Mouse (Mus musculus) large intestine, adult 2 months (tissue): Measurements from ENCODE around the gene Myocd. TPM values are rescaled to one million over a fixed set of nuclear protein-coding genes. Genes with fewer than 3 reads are reported as not detected.

Source experiments
- DNase-seq: peaks from one replicate; pipeline ENCODE4 v3.0.0-alpha.2; 2012; ENCODE audit warnings: low read depth, low spot score
- WGBS: fragments of 180-500 bp; shearing (Covaris S2); methylation state at CpG from one replicate; pipeline ENCODE4 v1.1.7; 2018; 5-methylcytosine and 5-hydroxymethylcytosine counted together
- polyA plus RNA-seq: library from polyadenylated mRNA; depleted of rRNA; stranded (reverse); fragments of >200 nt; gene quantifications from 2 replicates; pipeline ENCODE4 v1.2.3, GENCODE M21; 2012

The Myocd gene
- polyA plus RNA-seq, 1 experiment, result 1.8 TPM

DNA sequence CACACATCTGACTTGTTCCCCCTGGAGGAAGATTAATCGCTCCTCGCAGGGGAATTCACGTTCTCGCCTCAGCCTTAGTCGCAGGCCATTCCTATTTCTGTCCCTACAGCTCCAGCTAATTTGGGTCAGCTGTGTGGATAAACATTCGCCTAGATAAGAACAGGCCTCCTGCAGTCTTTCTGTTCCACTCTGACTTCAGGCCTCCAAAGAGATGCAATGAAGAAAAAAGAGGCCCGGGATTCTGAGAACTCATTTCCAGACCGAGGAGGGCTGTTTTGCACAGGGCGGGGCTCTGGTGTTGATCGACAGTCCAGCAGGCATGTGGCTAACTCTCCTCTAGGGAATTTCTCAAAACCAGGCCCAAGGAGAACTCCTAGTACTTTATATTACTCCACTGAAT, 43.0 kb downstream of the Myocd start:
- WGBS, result 48% methylated on average over 10 of the region's 10 CpGs
- DNase-seq, result no peak

DNA sequence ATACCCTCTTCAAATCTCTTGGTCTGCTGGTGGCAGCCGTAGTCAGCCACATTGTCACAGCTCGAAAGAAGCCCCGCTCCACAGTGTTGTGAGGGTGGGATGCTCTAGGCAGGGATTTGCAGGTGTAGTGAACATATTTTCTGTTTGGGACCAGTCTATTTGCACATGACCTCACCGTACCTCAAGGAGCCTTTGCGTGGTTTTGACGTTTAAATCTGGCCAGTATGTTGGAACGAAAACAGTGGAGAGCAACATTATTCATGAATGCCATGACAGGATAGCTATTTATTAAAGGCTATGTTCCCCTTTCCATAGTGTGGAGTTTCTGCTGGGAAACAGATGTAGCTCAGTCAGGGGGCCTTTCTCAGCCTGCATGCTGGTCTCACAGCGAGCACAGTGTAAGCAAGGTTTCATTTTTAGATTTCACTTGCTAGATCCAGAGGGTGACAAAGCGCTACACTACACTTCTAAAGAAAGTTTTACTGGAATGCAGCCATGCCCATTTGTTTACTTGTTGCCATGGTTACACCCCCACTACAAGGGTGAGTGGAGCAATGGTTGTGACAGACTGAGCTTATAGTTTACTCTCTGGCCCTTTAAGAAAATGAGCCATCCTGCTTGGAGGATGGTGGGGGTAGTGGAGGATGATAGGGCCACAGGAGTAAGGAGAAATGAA, 54.7 kb downstream of the Myocd start:
- DNase-seq, result no peak
- WGBS, result 60% methylated on average over 9 of the region's 9 CpGs

DNA sequence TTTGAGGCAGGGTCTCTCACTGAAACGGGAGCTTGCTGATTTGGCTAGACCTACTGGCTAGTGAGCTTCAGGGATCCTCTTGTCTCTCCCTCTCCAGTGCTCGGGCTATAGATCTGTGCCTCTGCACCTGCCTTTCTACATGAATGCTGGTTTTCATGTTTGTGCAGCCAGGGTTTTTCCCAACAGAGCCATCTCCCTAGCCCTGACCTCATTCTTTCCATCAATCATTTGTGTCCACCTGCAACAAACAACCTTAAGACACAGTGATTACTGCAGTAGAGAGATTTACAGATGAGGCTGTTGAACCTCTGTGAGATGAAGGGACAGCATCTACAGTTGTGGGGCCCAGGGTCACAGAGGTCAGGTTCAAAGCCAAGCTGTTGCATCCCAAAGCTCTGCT, 56.0 kb downstream of the Myocd start:
- DNase-seq, result no peak
- 86% methylated on average over 2 of the region's 2 CpGs for WGBS

DNA sequence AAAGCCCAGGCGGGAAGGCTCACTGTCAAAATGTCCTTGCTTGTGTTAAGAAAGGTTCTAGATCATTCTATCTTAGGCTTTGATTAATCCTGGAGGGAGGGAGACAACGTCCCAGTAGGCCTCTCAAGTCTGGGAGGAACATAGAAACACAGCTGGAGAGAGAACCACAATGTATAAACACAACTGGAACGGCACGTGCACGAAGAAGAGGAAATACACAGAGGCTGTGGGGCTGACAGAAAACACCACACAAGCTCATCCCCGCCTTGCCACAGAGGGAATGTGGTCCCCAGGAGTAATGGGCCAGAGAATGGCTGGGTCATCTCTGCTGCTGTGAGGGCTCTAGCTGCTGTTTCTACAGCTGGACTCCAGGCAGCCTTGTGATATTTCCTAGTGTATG, 58.1 kb downstream of the Myocd start:
- 55% methylated on average over 6 of the region's 6 CpGs for WGBS
- DNase-seq, result no peak

DNA sequence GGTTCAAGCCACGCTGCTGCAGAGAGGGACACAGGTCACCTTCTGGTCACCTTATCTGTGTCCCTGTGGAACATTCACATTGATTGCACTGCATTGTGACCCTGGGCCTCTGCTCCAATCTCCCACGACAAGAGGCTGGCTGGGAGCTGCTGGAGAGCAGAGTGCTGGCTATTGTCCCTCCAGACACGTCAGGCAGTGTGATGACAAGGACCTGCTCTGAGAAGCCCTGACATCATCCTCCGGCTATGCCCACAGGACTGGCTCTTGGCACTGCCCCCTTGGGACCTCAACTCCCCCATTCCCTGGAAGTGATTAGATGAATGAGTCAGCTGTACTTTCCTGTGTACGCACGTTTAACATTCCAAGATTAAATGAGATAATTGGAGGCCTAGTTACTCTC, 60.3 kb downstream of the Myocd start:
- WGBS, result 50% methylated on average over 6 of the region's 6 CpGs
- no peak for DNase-seq

DNA sequence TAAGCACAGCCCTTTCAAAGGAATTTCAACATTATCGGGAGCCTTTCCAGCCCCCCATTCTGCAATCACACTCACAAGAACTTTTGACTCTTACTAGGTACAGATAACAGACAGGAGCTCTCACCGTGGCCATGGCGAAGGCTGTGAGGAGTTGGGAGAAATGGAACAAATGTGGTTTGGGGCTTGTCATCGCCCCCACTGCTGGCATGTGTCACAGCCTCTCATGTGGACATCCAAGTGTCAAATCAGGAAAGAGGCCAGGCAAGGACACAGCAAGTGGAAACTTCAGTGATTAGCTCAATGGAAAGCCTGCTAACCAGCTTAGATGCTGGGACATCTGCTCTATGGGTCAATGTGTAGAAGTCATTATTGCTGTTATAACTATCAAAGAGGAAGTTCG, 64.5 kb downstream of the Myocd start:
- no peak for DNase-seq
- 81% methylated on average over 5 of the region's 5 CpGs for WGBS

DNA sequence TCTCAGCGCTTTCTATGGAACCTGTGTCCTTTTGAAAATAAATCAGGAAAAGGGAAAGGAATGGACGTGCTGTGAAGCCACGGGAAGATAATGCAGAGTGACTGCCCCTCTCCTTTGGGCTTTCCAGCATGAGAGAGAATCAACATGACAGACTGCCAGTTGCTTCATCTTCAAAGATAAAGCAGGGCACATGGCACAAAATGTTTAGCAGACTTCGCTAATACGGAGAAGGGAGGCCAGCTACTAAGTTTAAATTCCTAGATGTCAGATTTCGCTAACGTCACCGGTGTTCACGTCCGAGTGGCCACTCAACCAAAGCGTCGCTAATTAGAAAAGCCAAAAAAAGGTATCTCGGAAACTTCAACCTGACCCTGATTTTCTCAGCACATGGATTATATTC, 65.1 kb downstream of the Myocd start:
- WGBS, result 84% methylated on average over 13 of the region's 13 CpGs
- no peak for DNase-seq

DNA sequence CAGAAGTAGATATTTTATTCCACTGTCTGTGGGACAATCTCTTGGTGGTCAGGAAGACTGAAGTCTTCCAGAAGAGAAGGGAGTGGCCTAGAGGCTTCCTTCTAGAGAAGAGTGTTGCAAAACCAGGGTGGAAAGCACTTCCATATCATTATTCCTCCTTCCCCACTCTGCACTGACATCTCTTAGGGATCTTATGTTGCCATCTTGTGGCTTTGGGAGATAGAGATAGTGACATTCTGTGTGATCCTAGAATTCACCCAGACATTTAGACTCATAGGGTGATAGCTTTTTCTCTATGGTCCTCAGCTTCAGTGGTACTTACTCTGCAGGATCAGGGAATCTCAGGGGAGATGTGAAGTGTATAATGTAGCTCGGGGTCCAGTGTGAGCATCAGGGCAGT, 66.8 kb downstream of the Myocd start:
- WGBS, result 65% methylated on average over 1 of the region's 1 CpGs
- no peak for DNase-seq

DNA sequence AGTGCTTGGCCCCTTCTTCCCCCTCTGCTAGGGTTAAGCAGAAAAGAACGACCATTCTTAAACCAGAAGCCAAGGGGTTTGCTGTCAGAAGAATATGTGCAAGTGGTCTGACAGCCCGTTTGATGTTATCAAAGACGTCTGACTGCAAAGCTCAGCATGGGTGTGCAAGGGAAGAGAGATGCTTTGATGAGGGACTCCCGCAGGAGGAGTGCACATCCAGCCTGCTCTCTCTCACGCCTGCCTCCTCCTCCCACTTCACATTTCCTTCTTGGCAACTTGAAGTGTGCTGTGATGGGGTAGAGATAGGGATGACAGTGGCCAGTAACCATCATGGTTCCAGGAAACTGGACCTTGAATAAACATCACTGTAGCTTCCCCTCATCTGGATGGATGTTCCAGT, 67.6 kb downstream of the Myocd start:
- no peak for DNase-seq
- 59% methylated on average over 5 of the region's 5 CpGs for WGBS

DNA sequence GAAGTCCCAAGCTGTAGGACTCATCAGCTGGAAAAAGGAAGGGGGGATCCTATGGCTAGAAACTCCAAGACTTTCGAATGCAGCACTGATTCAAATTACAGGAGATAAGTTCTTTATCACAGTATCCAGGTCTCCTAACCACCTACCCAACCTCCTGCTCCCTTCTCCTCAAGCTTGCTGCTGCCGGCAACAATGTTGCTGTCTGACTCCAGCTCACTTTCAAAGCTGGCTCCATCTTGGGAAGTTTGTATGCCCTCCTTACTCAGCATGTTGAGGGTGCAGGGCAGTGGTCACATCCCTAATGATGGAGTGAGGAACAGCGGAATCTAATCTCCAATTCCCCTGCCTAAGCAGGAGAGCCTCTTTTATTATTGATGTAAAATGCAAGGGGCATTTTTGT, 71.8 kb downstream of the Myocd start:
- 77% methylated on average over 3 of the region's 3 CpGs for WGBS
- DNase-seq, result no peak

DNA sequence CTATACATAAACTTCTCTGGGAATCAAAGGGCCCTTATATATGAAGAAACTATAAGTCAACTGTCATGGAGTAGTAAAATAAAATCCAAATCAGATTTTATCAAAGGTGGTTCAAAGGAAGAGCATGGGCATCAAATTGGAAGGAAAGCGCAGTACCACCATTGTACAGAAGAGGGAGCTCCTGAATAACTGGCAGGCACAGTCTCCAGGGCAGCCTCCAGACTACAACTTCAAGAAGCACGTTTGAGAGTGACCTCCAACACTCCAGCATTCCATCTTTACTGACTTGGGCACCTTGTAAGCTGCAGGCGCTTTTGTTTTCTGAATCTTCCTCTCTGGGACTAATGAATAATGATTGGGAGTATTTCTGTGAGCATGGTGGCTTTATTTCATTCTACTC, 72.5 kb downstream of the Myocd start:
- DNase-seq, result peak; percentile 28
- WGBS, result 7% methylated on average over 3 of the region's 3 CpGs

DNA sequence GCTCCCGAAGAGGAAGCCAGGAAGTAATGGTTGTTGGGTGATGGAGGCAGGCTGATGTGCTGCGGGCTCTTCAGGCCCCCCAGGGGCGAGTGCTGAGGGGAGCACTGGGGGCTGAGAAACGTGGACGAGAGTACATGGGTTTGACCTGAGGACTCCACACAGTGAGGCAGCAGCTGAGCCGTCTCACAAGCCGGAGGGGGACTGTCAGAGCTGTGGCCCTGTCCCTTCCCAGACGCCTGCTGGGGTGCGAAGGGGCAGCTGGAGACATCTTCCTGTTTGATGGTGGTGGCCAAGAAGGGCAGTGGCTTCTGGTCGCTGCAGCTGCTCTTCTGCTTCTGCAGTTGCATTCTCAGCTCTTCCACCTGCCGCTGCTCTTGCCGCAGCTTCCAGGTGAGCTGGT, 82.8 kb downstream of the Myocd start:
- no peak for DNase-seq
- 75% methylated on average over 12 of the region's 12 CpGs for WGBS

DNA sequence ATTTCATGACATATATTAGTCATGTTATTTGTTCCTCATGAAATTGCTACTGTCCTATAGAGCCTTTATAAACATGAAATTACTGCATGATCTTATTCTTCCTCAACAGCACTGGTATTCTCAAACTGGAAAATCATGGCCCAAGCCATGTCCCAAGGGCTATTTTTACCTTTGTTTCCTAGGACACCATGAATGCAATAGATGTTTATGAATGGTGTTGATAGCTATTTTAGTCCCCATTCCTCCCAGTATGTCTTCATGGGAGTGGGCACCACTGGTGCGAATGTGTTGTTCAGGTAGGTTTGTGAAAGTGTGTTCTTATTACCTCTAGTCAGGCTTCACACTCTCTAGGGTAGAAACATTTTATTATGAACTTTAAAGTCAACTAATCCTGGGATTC, 84.7 kb downstream of the Myocd start:
- WGBS, result 91% methylated on average over 1 of the region's 1 CpGs
- no peak for DNase-seq

DNA sequence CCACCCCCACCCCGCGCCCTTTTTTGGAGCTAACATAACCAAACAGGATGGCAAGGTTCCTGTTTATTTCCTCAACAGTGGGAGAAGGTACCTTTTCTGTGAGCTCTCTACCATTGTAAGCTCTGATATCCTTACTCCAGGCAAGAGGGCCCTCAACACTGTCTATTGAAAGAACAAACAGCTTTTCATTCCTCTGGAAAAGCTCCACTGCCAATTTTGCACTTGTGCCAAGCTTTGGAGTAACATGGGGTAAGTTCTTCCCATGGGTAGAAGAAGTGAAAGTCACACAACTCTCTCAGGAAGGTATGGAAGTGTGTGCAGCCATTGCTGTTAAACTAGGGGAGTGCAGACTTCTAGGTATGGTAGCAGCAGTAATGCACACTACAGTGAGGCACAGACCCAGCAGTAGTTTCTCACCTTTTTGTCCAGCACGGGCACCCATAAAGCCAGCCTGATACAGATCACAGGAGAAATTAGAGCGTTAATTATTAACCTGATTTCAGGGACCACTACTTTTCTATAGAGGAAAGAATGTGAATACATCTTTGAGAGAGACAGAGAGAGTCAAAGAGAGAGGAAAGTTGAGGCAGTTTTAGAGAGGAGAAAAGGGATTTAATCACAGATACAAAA, 99.6 kb downstream of the Myocd start:
- DNase-seq, result no peak

DNA sequence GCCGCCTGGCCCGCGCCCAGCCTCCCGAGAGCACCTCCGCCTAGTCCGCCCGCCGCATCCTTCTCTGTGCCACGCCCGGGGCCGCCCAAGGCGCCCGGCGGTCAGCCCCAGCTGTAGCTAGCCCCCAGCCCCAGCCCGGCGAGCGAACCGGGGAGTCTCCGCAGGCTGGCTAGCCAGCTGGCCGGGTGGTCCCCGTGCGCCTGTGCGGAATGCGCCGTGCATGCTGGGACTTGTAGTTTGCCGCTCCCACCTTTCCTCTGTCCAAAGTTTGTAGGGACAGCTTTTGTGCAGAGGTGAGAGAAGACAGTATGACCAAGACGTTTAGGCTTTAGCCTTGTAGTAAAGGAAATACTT, 107.0 kb downstream of the Myocd start, which contains the start of gene Arhgap44:
Gene Arhgap44, minus strand, starts transcription at position 195 of the 354 bp plus-strand sequence.
- DNase-seq, result no peak
- 1% methylated on average over 27 of the region's 27 CpGs for WGBS

More for the DNA sequence above, 99.6 kb downstream of the Myocd start:
- 76% methylated on average over 4 of the region's 4 CpGs for whole genome bisulfite sequencing

DNA sequence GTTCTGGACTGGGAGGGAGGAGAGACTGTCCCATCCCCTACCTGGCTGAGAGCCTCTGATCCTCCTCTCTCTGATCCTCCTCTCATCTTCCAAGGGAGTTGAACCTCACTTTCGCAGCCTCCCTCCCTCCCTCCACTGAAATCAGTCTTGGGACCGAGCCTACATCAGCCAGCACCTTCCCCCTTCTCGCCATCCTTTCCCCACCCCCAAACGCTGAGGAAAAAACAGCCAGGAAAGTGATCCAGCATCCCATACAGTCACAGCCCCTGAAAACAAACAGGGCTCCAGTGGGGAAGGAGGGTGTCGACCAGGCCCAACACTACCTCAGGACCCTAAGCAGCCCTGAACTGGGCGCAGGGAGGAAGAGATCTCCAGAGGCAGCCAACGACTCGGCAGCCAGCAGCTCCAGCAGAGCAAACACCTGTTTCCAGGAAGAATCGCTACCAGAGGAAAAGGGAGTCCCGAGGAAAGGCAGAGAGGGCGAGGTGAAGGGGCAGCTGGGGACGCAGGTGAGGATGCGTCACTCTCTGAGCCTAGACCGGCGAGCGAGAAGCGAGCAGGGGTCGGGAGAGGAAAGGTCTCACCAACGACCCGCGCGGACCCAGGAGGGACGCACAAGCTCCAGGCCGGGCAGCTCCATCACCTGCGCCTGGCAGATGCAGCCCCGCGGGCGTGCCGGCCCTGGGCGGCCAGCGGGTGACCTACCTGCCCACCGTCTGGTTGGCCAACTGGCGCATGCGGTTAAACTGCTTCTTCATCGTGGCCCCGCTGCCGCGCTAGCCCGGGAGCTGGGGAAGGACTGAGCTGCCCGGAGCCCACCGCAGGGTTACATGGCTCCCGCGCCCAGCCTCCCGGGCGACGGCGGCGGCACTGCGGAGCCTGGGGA, 107.7 kb downstream of the Myocd start:
- no peak for DNase-seq
- WGBS, result 4% methylated on average over 49 of the region's 49 CpGs

DNA sequence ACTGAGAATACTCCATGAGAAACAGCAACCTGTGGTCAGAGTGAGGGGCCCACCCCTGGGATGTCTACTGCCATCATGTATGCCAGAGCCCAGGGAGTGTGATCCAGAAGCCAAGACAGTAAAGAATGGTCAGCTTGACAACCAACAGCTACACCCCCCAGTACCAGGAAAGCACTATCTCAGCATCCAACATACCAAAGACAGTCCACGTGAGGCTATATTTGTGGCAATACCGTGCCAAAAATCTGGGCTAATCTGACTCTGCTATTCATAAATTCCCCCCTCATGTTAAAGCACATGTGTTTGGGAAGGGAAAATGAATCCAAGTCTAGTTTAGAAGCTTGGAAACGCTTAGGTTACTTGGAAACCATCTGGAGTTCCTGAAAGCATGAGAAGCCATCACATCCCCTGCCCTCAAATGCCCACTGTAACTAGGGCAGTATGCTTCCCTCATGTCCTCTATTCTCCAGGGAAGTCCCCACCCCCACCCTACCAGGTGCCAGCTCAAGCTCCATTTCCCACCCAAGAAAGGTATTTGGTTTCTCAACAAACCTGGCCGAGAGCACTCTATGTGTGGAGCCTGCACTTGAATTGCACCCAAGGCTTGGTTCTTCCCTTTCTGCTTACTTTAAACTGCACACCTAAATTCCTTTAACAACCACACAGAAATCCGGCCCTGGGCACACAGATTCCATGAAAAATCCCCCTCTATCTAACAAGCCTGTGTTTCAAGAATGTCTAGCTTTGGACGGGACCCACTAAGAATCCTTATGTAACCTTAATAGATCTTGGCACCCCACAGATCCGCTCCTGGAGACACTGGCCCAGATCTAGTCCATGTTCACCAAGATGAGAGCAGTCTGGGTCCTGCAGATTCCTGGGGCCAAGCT, 108.6 kb downstream of the Myocd start:
- WGBS, result 44% methylated on average over 7 of the region's 7 CpGs
- no peak for DNase-seq

DNA sequence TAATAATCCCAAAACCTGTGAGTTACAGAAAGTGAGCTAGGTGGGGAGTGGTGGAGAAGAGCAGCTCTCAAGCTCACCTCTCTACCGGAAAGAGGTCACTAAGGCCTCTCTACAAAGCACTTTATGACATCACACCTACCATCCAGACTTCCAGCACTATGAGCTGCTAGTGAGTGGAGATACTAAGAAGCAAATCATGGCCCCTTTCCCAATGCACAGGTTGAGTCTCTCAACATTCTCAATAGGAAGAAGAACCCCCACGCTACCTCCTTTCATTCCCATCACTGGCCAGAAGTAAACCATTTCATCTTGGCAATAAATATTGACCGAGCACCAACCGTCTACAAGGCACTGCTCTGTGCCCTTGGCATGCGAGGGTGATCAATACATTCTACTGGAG, 110.0 kb downstream of the Myocd start, which contains the start of gene 1700086D15Rik:
Gene 1700086D15Rik, minus strand, starts transcription at position 101 of the 400 bp plus-strand sequence.
- WGBS, result 87% methylated on average over 5 of the region's 5 CpGs
- no peak for DNase-seq

DNA sequence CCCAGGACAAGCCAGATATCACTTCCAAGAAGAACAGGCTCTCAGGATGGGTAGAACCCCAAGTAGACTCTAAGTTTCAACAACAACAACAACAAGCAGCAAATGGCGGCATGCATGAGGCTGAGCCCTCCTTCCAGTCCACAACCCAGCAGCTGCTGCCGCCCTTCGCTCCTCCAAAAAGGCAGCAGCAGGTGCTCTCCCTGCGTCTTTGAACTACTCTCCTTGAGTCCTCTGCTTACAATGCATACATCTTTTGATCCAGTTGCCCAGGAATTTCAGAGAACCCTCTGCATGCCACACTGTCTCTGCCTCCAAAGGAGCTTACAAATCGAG, 111.2 kb downstream of the Myocd start:
- DNase-seq, result no peak
- WGBS, result 94% methylated on average over 5 of the region's 5 CpGs
